Mouse (Mus musculus): ENCODE data around the gene Pias1. TPM values are rescaled to one million over a fixed set of nuclear protein-coding genes. Genes with fewer than 3 reads are reported as not detected.

The Pias1 gene
- polyA plus RNA-seq, 1 experiment from 2014 or later = 43.8 TPM

DNA sequence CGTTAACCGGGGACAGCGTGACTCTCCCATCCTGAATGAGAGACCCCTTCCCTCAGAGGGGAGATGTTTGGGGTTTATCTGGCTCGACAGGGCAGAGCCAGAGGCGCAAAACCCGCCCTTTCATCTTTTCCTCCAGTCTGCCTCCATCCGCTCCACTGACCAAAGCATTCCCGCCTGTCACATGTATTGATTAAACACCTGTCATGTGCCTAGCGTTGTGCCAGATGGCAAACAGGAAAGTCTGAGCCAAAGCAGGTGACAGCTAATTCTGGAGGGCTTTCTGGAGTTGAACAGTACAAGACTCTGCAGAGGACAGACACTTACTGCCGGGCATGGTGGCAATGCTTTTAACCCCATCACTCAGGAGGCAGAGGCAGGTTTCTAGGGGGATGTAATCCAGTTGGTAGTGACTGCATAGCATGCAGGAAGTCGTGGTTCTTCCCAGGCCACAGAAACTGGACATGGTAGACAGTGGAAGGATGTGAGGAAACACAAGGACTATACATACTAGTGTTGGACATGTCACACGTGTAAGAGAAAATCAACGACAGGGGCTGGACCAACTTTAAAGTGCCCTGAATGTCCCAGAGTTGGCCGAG, 148.5 kb downstream of the Pias1 start:
- H3K27me3 ChIP-seq (ENCODE audit: insufficient read depth, poor library complexity, severe bottlenecking) = no peaks in the 10 kb centered on the region
- peak; percentile 83 for DNase-seq (ENCODE audit: low spot score)
- WGBS = 14% methylated on average over 14 of the region's 14 CpGs

DNA sequence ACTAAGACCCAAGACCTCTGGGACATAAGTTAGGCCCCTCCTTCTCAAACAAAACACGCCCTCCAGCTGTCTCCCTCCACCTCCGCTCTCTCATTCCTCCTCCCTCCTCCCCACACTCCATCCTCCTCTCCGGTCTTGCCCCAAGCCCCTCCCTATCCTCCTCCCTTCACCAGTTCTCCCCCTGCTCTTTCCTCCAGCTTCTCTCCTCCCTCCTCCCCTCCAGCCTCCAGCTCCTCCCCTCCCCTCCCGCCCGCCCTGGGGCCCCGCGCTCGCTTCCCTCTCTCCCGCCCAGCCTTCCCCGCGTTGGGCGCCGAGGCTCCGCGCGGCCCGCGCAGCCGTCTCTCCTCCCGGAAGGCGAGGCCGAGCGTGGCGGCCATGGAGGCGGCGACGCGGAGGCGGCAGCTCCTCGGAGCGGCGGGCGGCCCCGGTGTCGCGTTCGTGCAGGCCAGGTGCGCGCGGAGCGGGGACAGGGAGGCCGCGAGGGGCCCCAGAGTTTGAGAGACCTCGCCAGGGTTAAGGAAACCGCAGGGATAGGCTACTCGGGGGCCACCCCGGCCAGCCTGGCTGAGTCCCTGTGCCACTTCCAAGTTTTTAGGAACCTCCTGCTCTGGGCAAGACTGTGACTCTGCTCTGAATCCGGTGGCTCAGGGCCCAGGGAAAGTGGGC, 149.1 kb downstream of the Pias1 start, which contains the start of gene Cln6:
Gene Cln6, plus strand, starts transcription at position 280 of the 666 bp plus-strand sequence.
- Histone ChIP-seq H3K36me3 (peaks cover 3% of the 10 kb centered on the region; the same call in 1 of the 2 replicates), H3K9me3 (no peaks in the 10 kb centered on the region), H3K27me3 (ENCODE audit: insufficient read depth, poor library complexity, severe bottlenecking) (no peaks in the 10 kb centered on the region), H3K4me1 (peaks cover 36% of the 10 kb centered on the region), H3K4me3 (peak within 1 kb of the TSS; percentile 86), H3K27ac (peak within 1 kb of the TSS; percentile 99)
- peak; percentile 95 for DNase-seq (ENCODE audit: low spot score)
- under 1% methylated on average over 48 of the region's 48 CpGs for WGBS

More for the DNA sequence above, 148.5 kb downstream of the Pias1 start:
- Histone ChIP-seq H3K9me3 (no peaks in the 10 kb centered on the region), H3K36me3 (peaks cover 3% of the 10 kb centered on the region; the same call in 1 of the 2 replicates), H3K4me1 (peaks cover 36% of the 10 kb centered on the region), H3K4me3 (peak overlapping the region; percentile 86), H3K27ac (peak overlapping the region; percentile 99)

DNA sequence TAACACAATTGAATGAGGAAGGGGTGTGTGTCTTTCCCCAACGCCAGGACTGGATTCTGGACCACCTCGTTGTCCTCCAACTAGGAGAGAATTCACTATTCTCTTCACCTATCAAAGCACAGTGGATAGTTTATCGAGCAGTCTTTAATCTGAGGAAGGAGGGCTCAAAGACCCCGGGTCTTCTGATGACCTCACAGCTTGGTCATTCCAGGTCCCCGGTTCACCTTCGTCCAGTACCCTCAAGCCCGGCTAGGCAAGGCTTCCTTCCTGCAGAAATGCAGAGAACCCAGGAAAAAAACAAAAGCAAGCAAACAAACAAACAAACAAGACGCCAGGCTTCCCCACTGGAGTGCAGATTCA, 149.6 kb downstream of the Pias1 start:
- H3K27me3 ChIP-seq (ENCODE audit: insufficient read depth, poor library complexity, severe bottlenecking) = no peaks in the 10 kb centered on the region
- WGBS = 11% methylated on average over 8 of the region's 8 CpGs
- H3K36me3 ChIP-seq = peaks cover 3% of the 10 kb centered on the region; the same call in 1 of the 2 replicates
- H3K4me1 ChIP-seq = peaks cover 36% of the 10 kb centered on the region
- H3K4me3 ChIP-seq = peak overlapping the region; percentile 86
- no peaks in the 10 kb centered on the region for H3K9me3 ChIP-seq
- no peak for DNase-seq (ENCODE audit: low spot score)
- H3K27ac ChIP-seq = peak overlapping the region; percentile 99

DNA sequence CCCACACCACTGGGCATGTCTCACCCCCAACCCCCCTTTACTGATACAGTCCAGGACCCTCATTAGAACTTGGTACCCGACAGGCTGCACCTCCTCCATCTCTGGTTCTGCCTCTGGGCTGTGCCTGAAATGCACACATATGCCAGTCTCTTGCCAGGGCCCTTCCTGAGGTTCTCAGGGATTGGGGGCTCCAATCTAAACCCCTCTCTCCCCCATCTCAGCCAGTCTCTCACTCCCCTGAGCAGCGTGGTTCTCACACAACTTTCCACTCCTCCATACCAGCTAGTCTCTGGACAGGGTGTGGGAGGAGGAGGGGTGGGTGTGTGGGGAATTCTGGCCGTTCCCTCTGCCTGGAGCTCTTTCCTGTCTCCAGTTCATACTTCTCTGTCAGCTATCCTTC, 150.1 kb downstream of the Pias1 start:
- H3K9me3 ChIP-seq = no peaks in the 10 kb centered on the region
- H3K36me3 ChIP-seq = peaks cover 3% of the 10 kb centered on the region; the same call in 1 of the 2 replicates
- no peaks in the 10 kb centered on the region for H3K27me3 ChIP-seq (ENCODE audit: insufficient read depth, poor library complexity, severe bottlenecking)
- DNase-seq (ENCODE audit: low spot score) = no peak
- peak overlapping the region; percentile 86 for H3K4me3 ChIP-seq
- H3K27ac ChIP-seq = peak overlapping the region; percentile 99
- WGBS = 46% methylated on average over 3 of the region's 3 CpGs
- H3K4me1 ChIP-seq = peaks cover 36% of the 10 kb centered on the region

DNA sequence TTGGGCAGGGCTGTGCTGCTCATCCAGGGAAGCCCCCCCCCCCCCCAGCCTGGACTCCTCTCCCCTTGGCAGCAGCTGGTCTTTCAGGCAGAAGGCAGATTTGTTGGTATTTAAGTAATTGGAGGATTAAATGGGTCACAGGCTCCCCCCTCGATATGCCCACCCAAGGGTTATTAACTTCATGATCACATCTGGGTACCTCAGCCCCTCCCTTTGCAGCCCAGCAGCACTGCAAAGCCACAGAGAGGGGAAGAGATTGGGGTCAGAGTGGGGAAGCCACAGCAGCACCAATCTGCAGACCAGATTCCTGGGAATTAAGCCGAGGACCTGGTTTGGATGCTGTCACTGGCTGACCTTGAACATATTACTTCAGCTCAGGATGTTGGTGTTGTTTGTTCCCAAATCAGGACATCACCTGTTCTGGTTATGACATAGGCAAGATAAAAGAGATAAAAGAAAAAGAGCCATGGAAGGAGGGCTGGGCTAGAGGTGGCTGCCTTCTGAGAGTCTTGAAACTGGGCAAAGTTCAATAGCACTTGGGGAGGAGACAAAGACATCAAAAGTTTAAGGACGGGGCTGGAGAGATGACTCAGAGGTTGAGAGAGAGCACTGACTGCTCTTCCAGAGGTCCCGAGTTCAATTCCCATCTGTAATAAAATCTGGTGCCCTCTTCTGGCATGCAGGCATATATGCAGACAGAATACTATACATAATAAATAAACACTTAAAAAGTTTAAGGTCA, 151.8 kb downstream of the Pias1 start:
- WGBS = 61% methylated on average over 4 of the region's 4 CpGs
- Histone ChIP-seq H3K9me3 (no peaks in the 10 kb centered on the region), H3K4me3 (no peak overlapping the region), H3K27ac (no peak overlapping the region), H3K4me1 (peaks cover 33% of the 10 kb centered on the region), H3K27me3 (ENCODE audit: insufficient read depth, poor library complexity, severe bottlenecking) (no peaks in the 10 kb centered on the region), H3K36me3 (no peaks in the 10 kb centered on the region)
- no peak for DNase-seq (ENCODE audit: low spot score)

DNA sequence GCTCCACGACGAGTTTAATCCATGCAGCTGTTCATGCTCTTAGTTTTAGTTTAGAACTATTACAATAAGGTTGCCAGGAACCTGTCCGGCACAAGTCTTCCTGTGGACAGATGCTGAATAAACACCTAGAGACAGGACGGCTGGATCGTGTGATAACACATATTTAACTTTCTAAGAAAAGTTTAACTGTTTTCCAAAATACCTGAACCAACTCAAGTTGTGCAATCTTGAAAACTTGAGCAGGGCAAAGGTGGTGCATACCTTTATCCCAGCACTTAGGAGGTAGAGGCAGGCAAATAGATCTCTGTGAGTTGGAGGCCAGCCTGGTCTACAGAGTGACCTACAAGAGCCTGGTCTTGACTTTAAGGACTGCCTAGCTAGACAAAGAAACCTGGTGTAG, 152.8 kb downstream of the Pias1 start:
- Histone ChIP-seq H3K9me3 (no peaks in the 10 kb centered on the region), H3K27ac (no peak overlapping the region), H3K4me3 (no peak overlapping the region), H3K36me3 (no peaks in the 10 kb centered on the region), H3K27me3 (ENCODE audit: insufficient read depth, poor library complexity, severe bottlenecking) (no peaks in the 10 kb centered on the region), H3K4me1 (peaks cover 27% of the 10 kb centered on the region)
- no peak for DNase-seq (ENCODE audit: low spot score)
- WGBS = 73% methylated on average over 5 of the region's 5 CpGs

DNA sequence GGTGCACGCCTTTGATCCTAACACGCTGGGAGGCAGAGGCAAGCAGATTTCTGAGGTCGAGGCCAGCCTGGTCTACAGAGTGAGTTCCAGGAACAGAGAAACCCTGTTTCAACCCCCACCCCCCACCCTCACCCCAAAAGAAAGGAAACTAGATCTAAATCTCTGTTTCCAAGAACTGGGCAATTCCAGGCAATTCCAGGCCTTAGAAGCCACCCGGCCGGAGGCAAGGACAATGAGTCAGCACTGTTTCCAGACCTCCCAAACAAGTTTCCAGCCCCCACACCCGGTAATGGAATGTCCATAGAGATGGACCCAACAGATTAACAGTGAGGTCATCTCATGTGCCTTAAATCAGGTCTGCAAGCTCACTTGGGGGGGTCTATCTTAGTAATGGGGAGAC, 157.8 kb downstream of the Pias1 start:
- H3K27ac ChIP-seq = no peak overlapping the region
- DNase-seq (ENCODE audit: low spot score) = no peak
- peaks cover 41% of the 10 kb centered on the region for H3K4me1 ChIP-seq
- H3K27me3 ChIP-seq (ENCODE audit: insufficient read depth, poor library complexity, severe bottlenecking) = no peaks in the 10 kb centered on the region
- 66% methylated on average over 6 of the region's 6 CpGs for WGBS
- H3K9me3 ChIP-seq = no peaks in the 10 kb centered on the region
- H3K4me3 ChIP-seq = no peak overlapping the region
- no peaks in the 10 kb centered on the region for H3K36me3 ChIP-seq

DNA sequence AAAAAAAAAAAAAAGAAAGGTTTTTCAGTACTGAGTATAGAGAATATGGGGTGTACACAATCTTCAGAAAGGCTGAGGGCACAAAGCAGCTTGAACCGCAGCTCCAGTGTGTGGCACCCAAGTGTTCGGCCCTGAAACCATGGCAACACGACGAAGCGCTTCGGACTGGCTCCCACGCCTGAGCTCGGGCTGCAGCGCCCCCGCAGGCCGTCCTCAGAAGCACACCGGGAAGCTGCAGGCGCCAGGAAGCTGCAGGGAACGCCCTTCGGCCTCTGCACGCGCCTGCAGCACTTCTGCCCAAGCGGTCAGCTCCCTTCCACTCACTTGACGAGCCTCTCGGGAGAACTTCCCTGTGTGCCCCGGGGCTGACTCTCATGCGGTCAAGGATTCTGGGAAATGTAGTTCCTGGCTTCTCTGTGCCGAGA, 159.1 kb downstream of the Pias1 start:
- H3K36me3 ChIP-seq = no peaks in the 10 kb centered on the region
- peak overlapping the region; percentile 49 for H3K4me3 ChIP-seq
- H3K4me1 ChIP-seq = peaks cover 41% of the 10 kb centered on the region
- H3K27me3 ChIP-seq (ENCODE audit: insufficient read depth, poor library complexity, severe bottlenecking) = no peaks in the 10 kb centered on the region
- under 1% methylated on average over 23 of the region's 23 CpGs for WGBS
- H3K9me3 ChIP-seq = no peaks in the 10 kb centered on the region
- peak; percentile 99 for DNase-seq (ENCODE audit: low spot score)
- peak overlapping the region; percentile 79; the same call in 1 of the 2 replicates for H3K27ac ChIP-seq

Other genes starting within 250 kb of the Pias1 start
- gene Fem1b, start 176.0 kb downstream of the Pias1 start, polyA plus RNA-seq (2016; fragmentation: Nextera tagmentation; extraction: Ambion mirVana) = 21.1 and 21.2 TPM in 2 replicates
- 17.7 and 21.4 TPM in 2 replicates for gene Cln6, start 149.1 kb downstream of the Pias1 start, polyA plus RNA-seq (2016; fragmentation: Nextera tagmentation; extraction: Ambion mirVana)
- gene Calml4, start 129.8 kb downstream of the Pias1 start, polyA plus RNA-seq (2016; fragmentation: Nextera tagmentation; extraction: Ambion mirVana) = 0.31 and 0.94 TPM in 2 replicates
- 0.06 TPM in 1 of 2 replicates, not detected in the other for gene Skor1, start 161.0 kb upstream of the Pias1 start, polyA plus RNA-seq (2016; fragmentation: Nextera tagmentation; extraction: Ambion mirVana)

Data from heart, embryonic 10.5 days (tissue).